Mouse (Mus musculus): ENCODE data around the gene Fam104a. TPM values are rescaled to one million over a fixed set of nuclear protein-coding genes. Genes with fewer than 3 reads are reported as not detected.

The Fam104a gene
- total and polyA plus RNA-seq, 2 experiments, result 4.5 to 16.4 TPM

DNA sequence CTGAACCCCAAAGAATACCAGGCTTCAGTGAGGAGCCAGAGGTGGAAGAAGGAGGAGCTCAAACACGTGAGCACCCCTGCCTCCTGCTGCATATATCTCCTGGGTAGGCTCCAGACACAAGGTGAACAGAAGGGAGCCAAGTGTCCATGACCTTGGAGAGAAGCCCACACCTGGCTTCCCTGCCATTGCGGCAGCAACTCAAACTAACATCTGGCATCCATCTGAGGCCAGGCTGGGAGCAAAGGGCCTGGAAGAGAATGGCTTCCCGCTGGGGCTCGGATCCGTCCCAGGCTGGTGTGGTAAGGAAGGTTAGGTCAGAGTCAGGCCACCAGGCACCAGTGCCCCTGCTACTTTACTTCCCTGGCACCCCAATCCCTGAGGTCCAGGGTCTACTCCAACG lies 44.0 kb upstream of the Fam104a start:
- Histone ChIP-seq H3K27ac (replicated peaks; ENCODE audit: insufficient read depth, low read depth, low read length) (peak overlapping the region; percentile 73), H3K27me3 (ENCODE audit: control insufficient read depth, insufficient read depth, low read length) (no peaks in the 10 kb centered on the region), H3K36me3 (ENCODE audit: control insufficient read depth, insufficient read depth, low read length) (peaks cover 7% of the 10 kb centered on the region; the same call in 1 of the 2 replicates), H3K79me2 (ENCODE audit: control insufficient read depth, insufficient read depth, low read length) (peaks cover 24% of the 10 kb centered on the region), H3K4me3 (ENCODE audit: insufficient read depth, low read depth, low read length) (no peak overlapping the region), H3K9ac (ENCODE audit: low read depth, low read length) (peak overlapping the region; percentile 29; the same call in 1 of the 2 replicates), H3K4me1 (ENCODE audit: control insufficient read depth, insufficient read depth, low read length) (peaks cover 56% of the 10 kb centered on the region)
- 28% methylated on average over 6 of the region's 6 CpGs for WGBS
- TF ChIP-seq POLR2A (IDR thresholded peaks at IDR 0.05; ENCODE audit: extremely low read depth, insufficient read depth, low read length) (no peak), CTCF (IDR thresholded peaks at IDR 0.05; ENCODE audit: low read depth, low read length) (no peak)
- peak; percentile 93 for DNase-seq (ENCODE audit: extremely low read depth, low read depth, low spot score)

DNA sequence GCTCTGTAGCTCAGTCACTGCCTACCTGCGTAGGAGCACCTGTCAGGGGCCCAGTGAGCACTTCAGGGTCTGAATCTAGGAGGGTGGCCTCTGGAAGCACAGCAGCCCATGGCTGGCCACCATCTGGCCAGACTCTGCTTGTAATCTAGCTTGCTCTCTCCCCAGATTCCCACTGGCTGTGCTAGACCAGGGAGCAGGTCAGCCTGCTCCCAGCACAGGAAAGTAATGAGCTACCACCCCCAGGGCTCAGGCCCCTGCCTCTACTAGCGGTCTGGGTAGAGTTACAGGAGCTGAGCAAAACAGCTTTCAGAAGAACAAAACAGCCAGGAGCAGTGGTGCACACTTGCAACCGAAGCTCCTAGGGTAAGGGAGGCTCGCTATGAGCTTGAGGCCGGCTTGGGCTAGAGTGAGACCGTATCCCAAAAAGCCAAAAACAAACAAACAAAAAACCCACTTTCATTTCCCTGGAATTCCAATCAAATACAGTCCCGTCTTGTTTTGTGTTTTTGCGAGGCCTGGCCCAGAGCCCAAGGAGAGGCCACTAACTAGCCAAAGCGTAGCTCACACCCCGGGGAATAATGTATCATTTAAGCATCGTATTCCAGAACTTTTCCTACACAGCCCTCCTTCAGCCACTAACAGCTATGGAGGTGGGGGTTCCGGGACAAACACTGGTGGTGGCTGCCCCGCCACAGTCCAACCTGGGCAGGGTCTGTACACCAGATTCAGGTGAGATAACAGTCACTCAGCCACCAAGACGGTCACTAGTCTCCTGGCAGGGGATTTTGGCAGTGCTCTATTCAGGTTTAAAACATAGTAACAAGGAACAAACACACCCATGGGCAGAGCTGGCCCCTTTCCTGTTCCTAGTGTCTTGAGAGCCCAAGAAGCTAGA lies 43.3 kb upstream of the Fam104a start:
- peaks cover 7% of the 10 kb centered on the region; the same call in 1 of the 2 replicates for H3K36me3 ChIP-seq (ENCODE audit: control insufficient read depth, insufficient read depth, low read length)

DNA sequence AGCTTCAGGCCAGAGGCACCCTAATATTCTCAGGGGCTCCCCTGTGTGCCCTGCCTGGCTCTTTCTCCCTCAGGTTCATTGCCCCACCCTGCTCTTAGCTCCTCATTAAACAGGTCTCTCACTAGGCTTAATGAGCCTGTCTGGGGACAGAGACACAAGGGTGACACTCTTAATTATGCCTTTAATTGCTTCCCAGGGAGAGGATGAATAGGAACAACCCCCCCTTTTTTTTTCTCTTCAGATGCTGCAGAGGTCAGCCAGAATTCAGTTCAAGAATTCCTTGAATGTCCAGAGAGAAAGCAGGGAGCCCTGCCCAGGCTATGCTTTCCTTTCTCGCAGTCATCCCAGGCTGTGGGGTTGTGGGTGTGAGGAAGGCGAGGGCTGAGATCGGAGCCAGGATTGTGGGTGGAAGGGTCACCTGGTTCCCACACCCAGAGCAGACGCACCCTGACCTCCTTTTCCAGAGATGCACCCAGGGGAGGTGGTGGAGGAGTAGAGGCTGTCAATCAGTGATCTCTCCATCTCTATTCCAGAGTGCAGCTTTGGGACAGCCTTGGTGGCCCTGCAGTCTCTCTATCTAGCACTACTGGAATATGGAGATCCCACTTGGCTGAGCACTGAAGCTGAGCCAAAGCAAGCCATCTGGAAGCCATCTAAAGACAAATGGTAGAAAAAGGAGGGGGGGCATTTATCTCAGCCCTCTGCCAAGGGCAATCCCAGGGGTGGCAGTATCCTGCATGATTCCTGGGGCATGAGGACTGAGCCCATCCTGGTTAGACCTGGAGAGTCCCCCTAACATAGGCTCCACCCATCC lies 41.5 kb upstream of the Fam104a start:
- Histone ChIP-seq H3K4me1 (ENCODE audit: control insufficient read depth, insufficient read depth, low read length) (peaks cover 42% of the 10 kb centered on the region), H3K79me2 (ENCODE audit: control insufficient read depth, insufficient read depth, low read length) (peaks cover 15% of the 10 kb centered on the region; the same call in 1 of the 2 replicates), H3K4me3 (ENCODE audit: insufficient read depth, low read depth, low read length) (no peak overlapping the region), H3K27me3 (ENCODE audit: control insufficient read depth, insufficient read depth, low read length) (no peaks in the 10 kb centered on the region), H3K27ac (replicated peaks; ENCODE audit: insufficient read depth, low read depth, low read length) (peak overlapping the region; percentile 11; the same call in 1 of the 2 replicates), H3K36me3 (ENCODE audit: control insufficient read depth, insufficient read depth, low read length) (peaks cover 7% of the 10 kb centered on the region; the same call in 1 of the 2 replicates), H3K9ac (ENCODE audit: low read depth, low read length) (no peak overlapping the region)
- no peak for TF ChIP-seq CTCF (IDR thresholded peaks at IDR 0.05; ENCODE audit: low read depth, low read length)
- no peak for TF ChIP-seq POLR2A (IDR thresholded peaks at IDR 0.05; ENCODE audit: extremely low read depth, insufficient read depth, low read length)
- DNase-seq (ENCODE audit: extremely low read depth, low read depth, low spot score), result peak; percentile 57
- WGBS, result 13% methylated on average over 4 of the region's 4 CpGs

More for the DNA sequence above, 43.3 kb upstream of the Fam104a start:
- TF ChIP-seq CTCF (IDR thresholded peaks at IDR 0.05; ENCODE audit: low read depth, low read length), result no peak
- TF ChIP-seq POLR2A (IDR thresholded peaks at IDR 0.05; ENCODE audit: extremely low read depth, insufficient read depth, low read length), result no peak
- H3K27me3 ChIP-seq (ENCODE audit: control insufficient read depth, insufficient read depth, low read length), result no peaks in the 10 kb centered on the region
- WGBS, result 64% methylated on average over 14 of the region's 14 CpGs
- H3K27ac ChIP-seq (replicated peaks; ENCODE audit: insufficient read depth, low read depth, low read length), result peak overlapping the region; percentile 73
- peak overlapping the region; percentile 29; the same call in 1 of the 2 replicates for H3K9ac ChIP-seq (ENCODE audit: low read depth, low read length)
- H3K79me2 ChIP-seq (ENCODE audit: control insufficient read depth, insufficient read depth, low read length), result peaks cover 16% of the 10 kb centered on the region; the same call in 1 of the 2 replicates
- no peak for DNase-seq (ENCODE audit: extremely low read depth, low read depth, low spot score)
- H3K4me3 ChIP-seq (ENCODE audit: insufficient read depth, low read depth, low read length), result no peak overlapping the region
- H3K4me1 ChIP-seq (ENCODE audit: control insufficient read depth, insufficient read depth, low read length), result peaks cover 54% of the 10 kb centered on the region

DNA sequence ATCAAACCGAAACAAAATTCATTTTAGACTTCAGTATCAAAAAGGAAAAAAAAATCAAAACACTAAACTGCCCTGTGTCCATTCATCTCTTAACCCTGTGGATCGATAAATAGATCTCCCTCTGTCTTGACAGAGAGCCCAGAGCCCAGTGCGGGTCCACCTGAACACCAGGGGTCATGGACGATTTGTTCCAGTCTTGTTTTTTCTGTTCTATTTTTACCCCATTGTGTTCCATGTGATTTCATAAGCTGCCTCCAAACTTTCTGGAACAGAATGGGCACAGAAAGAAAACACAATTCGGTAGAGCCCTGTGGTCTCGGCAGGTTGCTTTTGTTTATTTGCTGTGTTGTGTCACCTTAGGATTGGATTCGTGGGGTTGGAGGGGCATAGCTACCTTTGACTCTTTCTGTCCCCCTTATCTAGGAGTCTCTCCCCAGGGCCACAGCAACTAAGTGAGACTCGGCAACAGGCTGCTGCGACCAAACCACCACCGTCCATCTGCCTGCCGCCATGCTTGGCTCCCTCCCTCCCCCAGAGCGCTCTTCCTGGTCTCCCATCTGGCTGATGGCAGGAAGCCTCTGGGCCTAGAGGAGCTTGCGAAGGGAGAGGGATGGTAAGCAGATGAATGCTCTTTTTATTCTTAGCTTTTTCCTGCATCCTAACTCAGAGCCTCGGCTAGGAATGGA lies 38.6 kb upstream of the Fam104a start:
- Histone ChIP-seq H3K79me2 (ENCODE audit: control insufficient read depth, insufficient read depth, low read length) (no peaks in the 10 kb centered on the region), H3K36me3 (ENCODE audit: control insufficient read depth, insufficient read depth, low read length) (no peaks in the 10 kb centered on the region; the same call in 1 of the 2 replicates), H3K9ac (ENCODE audit: low read depth, low read length) (peak overlapping the region; percentile 64), H3K27ac (replicated peaks; ENCODE audit: insufficient read depth, low read depth, low read length) (peak overlapping the region; percentile 97), H3K4me1 (ENCODE audit: control insufficient read depth, insufficient read depth, low read length) (peaks cover 18% of the 10 kb centered on the region; the same call in 1 of the 2 replicates), H3K27me3 (ENCODE audit: control insufficient read depth, insufficient read depth, low read length) (no peaks in the 10 kb centered on the region), H3K4me3 (ENCODE audit: insufficient read depth, low read depth, low read length) (peak overlapping the region; percentile 43; the same call in 1 of the 2 replicates)
- peak; percentile 98 for DNase-seq (ENCODE audit: extremely low read depth, low read depth, low spot score)
- TF ChIP-seq POLR2A (IDR thresholded peaks at IDR 0.05; ENCODE audit: extremely low read depth, insufficient read depth, low read length), result no peak
- no peak for TF ChIP-seq CTCF (IDR thresholded peaks at IDR 0.05; ENCODE audit: low read depth, low read length)
- WGBS, result 17% methylated on average over 14 of the region's 14 CpGs

- TF ChIP-seq POLR2A (IDR thresholded peaks at IDR 0.05; ENCODE audit: extremely low read depth, insufficient read depth, low read length), result no peak
- Histone ChIP-seq H3K9ac (ENCODE audit: low read depth, low read length) (no peak overlapping the region), H3K4me1 (ENCODE audit: control insufficient read depth, insufficient read depth, low read length) (peaks cover 5% of the 10 kb centered on the region; the same call in 1 of the 2 replicates), H3K79me2 (ENCODE audit: control insufficient read depth, insufficient read depth, low read length) (no peaks in the 10 kb centered on the region), H3K27me3 (ENCODE audit: control insufficient read depth, insufficient read depth, low read length) (no peaks in the 10 kb centered on the region), H3K4me3 (ENCODE audit: insufficient read depth, low read depth, low read length) (no peak overlapping the region), H3K27ac (replicated peaks; ENCODE audit: insufficient read depth, low read depth, low read length) (no peak overlapping the region), H3K36me3 (ENCODE audit: control insufficient read depth, insufficient read depth, low read length) (no peaks in the 10 kb centered on the region)
- DNase-seq (ENCODE audit: extremely low read depth, low read depth, low spot score), result no peak
- 73% methylated on average over 16 of the region's 16 CpGs for WGBS
These were observed 33.9 kb upstream of the Fam104a start for GRCm38 (mm10) chr11:113717767-113718424.

All from liver, adult 2 months (tissue).